Mouse (Mus musculus) CH12.LX (cell line): ENCODE measurements around the gene Gtf3c1. TPM values are rescaled to one million over a fixed set of nuclear protein-coding genes. Genes with fewer than 3 reads are reported as not detected.

Source experiments
- DNase-seq: peaks from one replicate; pipeline ENCODE4 v3.0.0-alpha.2; 2013; ENCODE audit errors: extremely low read depth
- H3K27ac ChIP-seq: 2 replicates; pipeline ENCODE4 v1.5.1; 2012; ENCODE audit warnings: low read depth, mild to moderate bottlenecking, control low read depth, moderate library complexity; ENCODE audit not compliant: insufficient read depth
- H3K27me3 ChIP-seq: replicated peaks from 2 replicates; pipeline ENCODE3; 2012; ENCODE audit warnings: inconsistent platforms
- H3K36me3 ChIP-seq, 2 experiments: replicated peaks in 1 of 2; 2 replicates each; pipeline versions ENCODE3 to v1.6.1; 2012; ENCODE audit warnings: inconsistent platforms in 1 of 2, low read length in 1 of 2, mild to moderate bottlenecking in 1 of 2, mixed read lengths in 1 of 2, moderate library complexity in 1 of 2; ENCODE audit not compliant: control insufficient read depth in 1 of 2, insufficient read depth in 1 of 2
- H3K4me1 ChIP-seq, 2 experiments: 2 replicates each; pipeline ENCODE4 v1.6.1; 2012; ENCODE audit warnings: inconsistent platforms in 1 of 2, moderate library complexity in 1 of 2; ENCODE audit not compliant: insufficient read depth in 2 of 2, control insufficient read depth in 1 of 2
- H3K4me2 ChIP-seq: 2 replicates; pipeline ENCODE4 v1.6.1; 2012; ENCODE audit warnings: low read depth, mild to moderate bottlenecking, control low read depth; ENCODE audit not compliant: poor library complexity, insufficient read depth, severe bottlenecking
- H3K4me3 ChIP-seq, 3 experiments: fragments of 150-350 bp in 1 of 3; sonication (generic) in 1 of 3; replicated peaks in 1 of 3; 2 replicates each; pipeline versions ENCODE3 to v1.5.1; 2011 to 2012; ENCODE audit warnings: low read depth in 2 of 3, low read length in 2 of 3, mild to moderate bottlenecking in 2 of 3, moderate library complexity in 2 of 3, control low read depth in 1 of 3, improper control_type of control experiment in 1 of 3, inconsistent platforms in 1 of 3, mixed read lengths in 1 of 3; ENCODE audit not compliant: poor library complexity in 1 of 3
- H3K79me2 ChIP-seq: replicated peaks from 2 replicates; pipeline ENCODE4 v1.6.1; 2012; ENCODE audit warnings: mild to moderate bottlenecking, moderate library complexity; ENCODE audit not compliant: control insufficient read depth, poor library complexity, insufficient read depth, severe bottlenecking; ENCODE audit errors: extremely low read depth
- H3K9ac ChIP-seq: 2 replicates; pipeline ENCODE4 v1.6.1; 2012; ENCODE audit warnings: low read depth, mild to moderate bottlenecking, control low read depth, moderate library complexity; ENCODE audit not compliant: insufficient read depth
- H3K9me3 ChIP-seq: replicated peaks from 2 replicates; pipeline ENCODE3; 2012; ENCODE audit warnings: low read length, inconsistent platforms, mixed read lengths
- BHLHE40 ChIP-seq: IDR thresholded peaks from 2 replicates; pipeline ENCODE4 v1.6.1; 2011; ENCODE audit warnings: mild to moderate bottlenecking, low read depth, low read length, improper control_type of control experiment
- CHD1 ChIP-seq: IDR thresholded peaks from 2 replicates; pipeline ENCODE4 v1.6.1; 2012; ENCODE audit warnings: low read depth, low read length, improper control_type of control experiment, inconsistent platforms
- CHD2 ChIP-seq: IDR thresholded peaks from 2 replicates; pipeline ENCODE4 v1.6.1; 2011; ENCODE audit warnings: low read length, improper control_type of control experiment
- CTCF ChIP-seq, 2 experiments: IDR thresholded peaks in 1 of 2; conservative IDR thresholded peaks in 1 of 2; 2 replicates each; pipeline ENCODE4 v1.5.1; 2011 to 2012; ENCODE audit warnings: low read depth in 2 of 2, low read length in 2 of 2, improper control_type of control experiment in 1 of 2, inconsistent platforms in 1 of 2, mild to moderate bottlenecking in 1 of 2, moderate library complexity in 1 of 2
- E2F4 ChIP-seq: IDR thresholded peaks from 2 replicates; pipeline ENCODE4 v1.6.1; 2011; ENCODE audit warnings: low read depth, low read length, improper control_type of control experiment; ENCODE audit not compliant: insufficient replicate concordance
- ELF1 ChIP-seq: IDR thresholded peaks from 2 replicates; pipeline ENCODE4 v1.6.1; 2014; ENCODE audit warnings: low read depth, mild to moderate bottlenecking, inconsistent platforms, low read length, improper control_type of control experiment
- EP300 ChIP-seq: IDR thresholded peaks from 2 replicates; pipeline ENCODE4 v1.6.1; 2011; ENCODE audit warnings: low read length, improper control_type of control experiment
- ETS1 ChIP-seq: conservative IDR thresholded peaks from 2 replicates; pipeline ENCODE4 v1.6.1; 2012; ENCODE audit warnings: low read depth, mild to moderate bottlenecking, inconsistent platforms, low read length, improper control_type of control experiment, moderate library complexity
- GABPA ChIP-seq: IDR thresholded peaks from 2 replicates; pipeline ENCODE4 v1.6.1; 2012; ENCODE audit warnings: low read depth, low read length, improper control_type of control experiment, inconsistent platforms; ENCODE audit not compliant: insufficient replicate concordance
- HCFC1 ChIP-seq: IDR thresholded peaks from 2 replicates; pipeline ENCODE4 v1.6.1; 2012; ENCODE audit warnings: low read depth, mild to moderate bottlenecking, inconsistent platforms, low read length, improper control_type of control experiment
- IRF4 ChIP-seq: IDR thresholded peaks from 2 replicates; pipeline ENCODE4 v1.6.1; 2014; ENCODE audit warnings: low read depth, mild to moderate bottlenecking, inconsistent platforms, low read length, improper control_type of control experiment
- JUN ChIP-seq: IDR thresholded peaks from 2 replicates; pipeline ENCODE4 v1.6.1; 2011; ENCODE audit warnings: low read depth, mild to moderate bottlenecking, low read length, improper control_type of control experiment, moderate library complexity; ENCODE audit not compliant: insufficient read depth
- KAT2A ChIP-seq: IDR thresholded peaks from 2 replicates; pipeline ENCODE4 v1.6.1; 2012; ENCODE audit warnings: low read length, improper control_type of control experiment, inconsistent platforms; ENCODE audit not compliant: insufficient replicate concordance
- MAFK ChIP-seq: IDR thresholded peaks from 2 replicates; pipeline ENCODE4 v1.6.1; 2011; ENCODE audit warnings: low read length, improper control_type of control experiment; ENCODE audit not compliant: insufficient replicate concordance
- NRF1 ChIP-seq: IDR thresholded peaks from 2 replicates; pipeline ENCODE4 v1.6.1; 2014; ENCODE audit warnings: low read depth, mild to moderate bottlenecking, inconsistent platforms, low read length, improper control_type of control experiment, moderate library complexity
- PAX5 ChIP-seq: IDR thresholded peaks from 2 replicates; pipeline ENCODE4 v1.6.1; 2012; ENCODE audit warnings: low read length, inconsistent platforms, mixed read lengths
- POLR2AphosphoS2 ChIP-seq: IDR thresholded peaks from 2 replicates; pipeline ENCODE4 v1.6.1; 2011; ENCODE audit warnings: low read depth, low read length, improper control_type of control experiment
- RCOR1 ChIP-seq: conservative IDR thresholded peaks from 2 replicates; pipeline ENCODE4 v1.6.1; 2012; ENCODE audit warnings: low read depth, mild to moderate bottlenecking, inconsistent platforms, low read length, improper control_type of control experiment
- TBP ChIP-seq: conservative IDR thresholded peaks from 2 replicates; pipeline ENCODE4 v1.6.1; 2011; ENCODE audit warnings: low read depth, low read length, improper control_type of control experiment
- USF1 ChIP-seq: IDR thresholded peaks from 2 replicates; pipeline ENCODE4 v1.6.1; 2014; ENCODE audit warnings: low read depth, mild to moderate bottlenecking, inconsistent platforms, low read length, improper control_type of control experiment
- ZNF384 ChIP-seq: IDR thresholded peaks from 2 replicates; pipeline ENCODE4 v1.6.1; 2012; ENCODE audit warnings: low read depth, low read length, improper control_type of control experiment, inconsistent platforms
- dilution Hi-C: fragments of 300-500 bp; cut with MboI; formaldehyde crosslinking; loops from 2 replicates; pipeline ENCODE4 v1.14.3; 2020; ENCODE audit warnings: low sequenced_read_pairs; ENCODE audit not compliant: extremely low pct_unique_long_range_greater_than_20kb, extremely low pct_ligation_motif_present
- in situ Hi-C: fragments of 300-500 bp; cut with MboI; formaldehyde crosslinking; loops from 3 replicates; pipeline ENCODE4 v1.14.3; 2019; ENCODE audit warnings: low sequenced_read_pairs, low pct_ligation_motif_present, low pct_unique_long_range_greater_than_20kb, mixed read lengths
- polyA plus RNA-seq: library from polyadenylated mRNA; unstranded; fragments of >175 nt; gene quantifications from 2 replicates; pipeline ENCODE4 v1.2.1, GENCODE M21; 2012; ENCODE audit warnings: low read depth; ENCODE audit not compliant: insufficient read length
- total RNA-seq, 2 experiments: library from RNA; depleted of rRNA; stranded (reverse); fragments of 300-350 nt in 1 of 2; fragments of >200 nt in 1 of 2; gene quantifications; 2 replicates each; pipeline ENCODE4 v1.2.3; 2012 to 2014

Gene Gtf3c1
- total and polyA plus RNA-seq, 3 experiments: 20.2 to 48.4 (median 46.8) TPM

DNA sequence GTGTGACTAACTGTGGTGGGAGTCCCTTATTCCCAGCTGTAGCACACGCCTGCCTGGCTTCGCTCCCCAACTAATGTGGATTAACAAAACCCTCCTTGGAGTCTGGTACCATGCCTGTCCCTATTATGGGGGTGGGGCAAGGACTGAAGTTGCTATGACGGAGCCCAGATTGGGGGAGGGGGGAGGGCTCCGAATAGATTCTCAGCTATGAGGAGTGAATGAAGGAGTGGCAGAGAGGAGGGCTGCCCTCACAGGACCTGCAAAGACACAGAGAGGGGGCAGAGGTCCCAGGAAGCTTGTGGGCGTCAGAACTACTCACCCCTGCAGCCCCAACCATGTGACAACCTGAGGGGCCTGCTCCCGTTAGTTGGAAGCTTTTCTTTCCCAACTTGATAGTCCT lies 69.2 kb downstream of the Gtf3c1 start:
- H3K79me2 ChIP-seq: no peaks in the 10 kb centered on the region
- dilution Hi-C loops (no loop called here), in situ Hi-C loops (no loop called here)
- peaks cover 44 to 61% of the 10 kb centered on the region in 2 experiments for H3K36me3 ChIP-seq
- peak overlapping the region in 1 of 3 experiments; percentile 12 for H3K4me3 ChIP-seq
- H3K4me2 ChIP-seq: peak overlapping the region; percentile 48
- peak overlapping the region; percentile 29 for H3K27ac ChIP-seq
- no peak overlapping the region for H3K9ac ChIP-seq
- 0 out of 2 replicates have a peak, but pooled peaks have one; percentile 2 for TF ChIP-seq IRF4
- no peak for TF ChIP-seq PAX5
- TF ChIP-seq CHD2: peak; percentile 36; the same call in 1 of the 2 replicates
- TF ChIP-seq TBP: 0 out of 2 replicates have a peak, but pooled peaks have one; percentile 19
- TF ChIP-seq, all 38 proteins: peak for 3
- peak; percentile 52 for DNase-seq
- Histone ChIP-seq H3K4me1 (peaks cover 37 to 55% of the 10 kb centered on the region in 2 experiments), H3K27me3 (no peaks in the 10 kb centered on the region), H3K9me3 (no peaks in the 10 kb centered on the region)

DNA sequence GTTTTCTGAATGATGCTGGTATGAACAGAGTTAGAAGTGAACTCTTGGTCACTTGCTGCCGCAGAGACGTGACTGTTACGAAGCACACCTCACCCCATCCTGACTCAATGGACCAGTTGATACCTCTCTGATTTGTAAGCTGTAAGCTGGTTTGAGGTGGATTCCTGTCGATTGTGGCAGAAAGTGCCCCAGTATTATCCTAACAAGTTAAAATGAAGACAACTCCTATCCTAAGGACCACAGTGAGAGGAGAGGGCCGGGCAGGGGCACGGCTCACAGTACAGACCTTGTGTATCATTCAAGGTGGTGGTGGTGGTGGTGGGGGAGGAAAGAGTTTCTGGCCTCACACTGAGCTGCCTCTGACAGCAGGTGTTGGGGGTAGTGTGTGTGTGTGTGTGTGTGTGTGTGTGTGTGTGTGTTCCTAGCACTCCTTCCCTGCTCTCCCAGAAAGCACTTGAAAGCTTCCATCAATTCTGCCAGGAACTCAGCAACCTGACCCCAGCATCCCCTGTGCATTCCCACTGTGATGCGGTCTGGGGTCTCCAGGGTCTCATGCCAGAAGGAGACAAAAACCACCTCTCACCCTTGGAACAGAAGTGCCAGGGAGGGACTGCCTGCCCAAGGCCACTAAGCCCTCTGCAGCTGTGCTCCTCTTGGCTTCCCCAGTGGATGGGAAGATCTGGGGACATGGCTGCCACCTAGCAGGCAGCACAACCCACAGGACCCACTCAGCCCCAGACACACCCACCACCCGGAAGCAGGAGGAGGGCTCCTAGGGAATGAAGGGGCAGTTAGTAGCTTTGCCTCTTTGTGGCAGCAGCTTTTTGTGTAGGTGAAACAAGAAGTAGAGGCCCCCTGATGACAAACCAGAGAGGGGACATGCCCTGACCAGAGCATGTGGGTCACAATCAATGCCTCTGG lies 70.1 kb downstream of the Gtf3c1 start:
- no peak overlapping the region for H3K4me3 ChIP-seq
- no peak overlapping the region for H3K9ac ChIP-seq
- peaks cover 37 to 60% of the 10 kb centered on the region in 2 experiments for H3K4me1 ChIP-seq
- H3K27me3 ChIP-seq: no peaks in the 10 kb centered on the region
- no peak for TF ChIP-seq RCOR1
- peak; percentile 74 for TF ChIP-seq ELF1
- TF ChIP-seq ZNF384: no peak
- TF ChIP-seq POLR2AphosphoS2: peak; percentile 16; the same call in 1 of the 2 replicates
- no peak for TF ChIP-seq MAFK
- no peak for TF ChIP-seq CHD1
- TF ChIP-seq KAT2A: 0 out of 2 replicates have a peak, but pooled peaks have one; percentile 20
- no peak for TF ChIP-seq TBP
- TF ChIP-seq JUN: no peak
- TF ChIP-seq EP300: no peak
- no peak for TF ChIP-seq E2F4
- TF ChIP-seq USF1: no peak
- TF ChIP-seq CTCF (conservative IDR thresholded peaks at IDR 0.05 in 1 of 2, IDR thresholded peaks at IDR 0.05 in 1 of 2; ENCODE audit: low read depth in 2 of 2, low read length in 2 of 2): 0 out of 4 replicates have a peak, but pooled peaks of 1 of the 2 experiments have one; percentile 9
- TF ChIP-seq NRF1: no peak
- no peak for TF ChIP-seq GABPA
- TF ChIP-seq BHLHE40: no peak
- no peak for TF ChIP-seq HCFC1
- no peak for TF ChIP-seq ETS1
- TF ChIP-seq, all 38 proteins: peak for 4
- dilution Hi-C loops (no loop called here), in situ Hi-C loops (no loop called here)
- Histone ChIP-seq H3K79me2 (no peaks in the 10 kb centered on the region), H3K9me3 (no peaks in the 10 kb centered on the region), H3K27ac (peak overlapping the region; percentile 29), H3K4me2 (0 out of 2 replicates have a peak overlapping the region, but pooled peaks have one; percentile 48), H3K36me3 (peaks cover 42 to 61% of the 10 kb centered on the region in 2 experiments)
- DNase-seq: peak; percentile 39
